Mouse (Mus musculus) spleen, adult 2 months (tissue): Measurements from ENCODE around the gene Ccdc8.

Experiments
- CTCF ChIP-seq: fragments of 200-500 bp; IDR thresholded peaks from 2 replicates; pipeline ENCODE4 v1.5.1; 2011; ENCODE audit warnings: mild to moderate bottlenecking, inconsistent platforms; ENCODE audit not compliant: insufficient read depth, insufficient read length, insufficient replicate concordance; ENCODE audit errors: extremely low read depth
- POLR2A ChIP-seq: fragments of 200-500 bp; IDR thresholded peaks from 2 replicates; pipeline ENCODE4 v1.6.1; 2011; ENCODE audit warnings: low read depth, low read length, inconsistent platforms

DNA sequence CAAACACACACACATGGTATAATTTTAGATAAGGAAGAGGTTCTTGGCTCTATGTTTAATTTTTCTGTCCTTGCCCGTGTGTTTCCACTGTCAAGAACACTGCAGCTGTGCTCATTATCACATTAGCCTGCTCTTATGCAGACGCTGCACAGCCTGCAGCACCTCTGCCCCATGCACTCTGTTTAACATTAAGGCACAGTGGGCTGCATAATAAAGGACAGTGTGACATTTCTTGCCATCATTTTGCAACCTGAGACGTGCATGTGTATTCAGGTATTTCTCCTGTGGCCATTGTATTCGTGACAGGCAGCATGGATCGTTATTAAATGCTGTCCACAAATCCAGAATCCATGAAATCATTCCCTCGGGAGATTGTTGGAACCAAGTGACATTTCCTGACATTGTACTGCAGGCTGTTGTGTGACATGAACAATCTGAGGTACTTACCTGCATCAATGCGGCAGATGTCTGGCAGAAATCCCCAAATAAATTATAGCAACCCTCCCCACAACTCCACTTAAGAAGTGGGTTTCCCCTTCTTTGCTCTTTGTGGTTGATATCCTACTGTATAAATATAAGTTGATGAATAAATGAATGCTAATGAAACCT is 4.9 kb upstream of the Ccdc8 start:
- no peak for TF ChIP-seq POLR2A
- no peak for TF ChIP-seq CTCF
